In the genomic region with DNA sequence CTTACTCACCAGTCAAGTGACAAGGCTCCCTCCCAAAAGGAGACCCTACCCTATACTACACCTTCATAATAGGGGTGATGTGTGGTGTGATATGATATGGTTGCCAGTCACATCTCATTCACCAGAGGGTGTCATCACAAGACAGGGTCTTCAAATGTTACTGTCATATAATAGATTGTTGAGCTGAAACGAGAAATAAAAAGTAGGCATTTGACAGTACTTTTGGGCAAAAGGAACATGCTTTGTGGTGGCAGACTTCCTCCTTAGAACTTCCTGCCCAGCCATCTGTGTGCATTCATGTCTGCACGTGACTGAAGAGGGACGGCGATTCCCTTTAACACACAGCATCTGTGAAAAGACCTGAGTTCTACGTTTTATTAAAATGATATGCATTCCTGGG, we compare ENCODE assay signal across 15 mouse cellular contexts. TPM values are rescaled to one million over a fixed set of nuclear protein-coding genes. Genes with fewer than 3 reads are reported as not detected.
A peak's percentile ranks its signal among the peaks of the same experiment; 100 is the strongest.
DNase-seq lines count a peak whose midpoint lies in the region; ATAC-seq and TF ChIP-seq lines count a peak whose summit lies in the region.
"Had no signal": no experiment of that assay in that cellular context is flagged by ENCODE, and none has a peak within 500 bp of the region (broad histone marks: within the 10 kb centered on the region; RNA-seq: fewer than 3 reads in every experiment).

No protein-coding gene starts in this region.

- DNase-seq in layer of hippocampus, adult 2 months (ENCODE audit: low spot score in 2 of 2), result no peak
- no peak for DNase-seq in layer of hippocampus, adult 11-12 months (ENCODE audit: low spot score)
- peak; percentile 73 for DNase-seq in CD4-positive, CD25-positive, alpha-beta regulatory T cell, adult 2 months (ENCODE audit: low read depth, low spot score)
- peak; percentile 64 for DNase-seq in induced T-regulatory cell, adult 2 months (ENCODE audit: low read depth)
- DNase-seq in splenic B cell, adult 2 months (ENCODE audit: low read depth, low spot score), result peak; percentile 81
- DNase-seq in urinary bladder, adult 2 months (ENCODE audit: low spot score), result no peak
- no peak for DNase-seq in kidney, postnatal 25 days
- DNase-seq: heart, postnatal 36 days; kidney, adult 2 months; liver, embryonic 13.5 days had no signal

- peaks cover 3% of the 10 kb centered on the region; the same call in 1 of the 2 replicates for H3K9me3 ChIP-seq in kidney, embryonic 14.5 days (ENCODE audit: control insufficient read depth, low read length)
- H3K9me3 ChIP-seq: liver, embryonic 13.5 days; neural tube, embryonic 13.5 days had no signal

- 80% methylated on average over 5 of the region's 5 CpGs for WGBS in kidney, embryonic 14.5 days

- no peak overlapping the region for H3K4me2 ChIP-seq in kidney, embryonic 14.5 days (replicated peaks; ENCODE audit: low read depth, low read length)
- H3K4me2 ChIP-seq: liver, embryonic 13.5 days; midbrain, embryonic 11.5 days; neural tube, embryonic 13.5 days had no signal

- no peaks in the 10 kb centered on the region for H3K27me3 ChIP-seq in splenic B cell, adult 2 months (ENCODE audit: control insufficient read depth, insufficient read depth, low read length, poor library complexity, severe bottlenecking)
- H3K27me3 ChIP-seq in kidney, embryonic 14.5 days (ENCODE audit: control insufficient read depth, insufficient read depth, low read length), result no peaks in the 10 kb centered on the region
- H3K27me3 ChIP-seq: liver, embryonic 13.5 days; neural tube, embryonic 13.5 days had no signal

- no peak overlapping the region for H3K4me3 ChIP-seq in layer of hippocampus, adult 2 months
- H3K4me3 ChIP-seq in kidney, embryonic 14.5 days (ENCODE audit: low read length), result no peak overlapping the region
- H3K4me3 ChIP-seq: liver, embryonic 13.5 days; neural tube, embryonic 13.5 days had no signal

- ATAC-seq in kidney, embryonic 14.5 days (ENCODE audit: low FRiP score, low TSS enrichment), result no peak

- peak overlapping the region; percentile 57; the same call in 1 of the 2 replicates for H3K27ac ChIP-seq in layer of hippocampus, adult 2 months
- H3K27ac ChIP-seq in kidney, embryonic 14.5 days (ENCODE audit: low read depth, low read length), result no peak overlapping the region
- H3K27ac ChIP-seq: liver, embryonic 13.5 days; neural tube, embryonic 13.5 days had no signal

- no peaks in the 10 kb centered on the region for H3K4me1 ChIP-seq in kidney, embryonic 14.5 days (ENCODE audit: control insufficient read depth, insufficient read depth, low read length)
- H3K4me1 ChIP-seq: liver, embryonic 13.5 days; neural tube, embryonic 13.5 days had no signal

- no peak overlapping the region for H3K9ac ChIP-seq in kidney, embryonic 14.5 days (ENCODE audit: low read depth, low read length)
- H3K9ac ChIP-seq: liver, embryonic 13.5 days; neural tube, embryonic 13.5 days had no signal

- H3K36me3 ChIP-seq in splenic B cell, adult 2 months (ENCODE audit: control insufficient read depth, insufficient read depth, low read length, poor library complexity, severe bottlenecking), result no peaks in the 10 kb centered on the region
- H3K36me3 ChIP-seq in kidney, embryonic 14.5 days (ENCODE audit: control insufficient read depth, insufficient read depth, low read length), result no peaks in the 10 kb centered on the region
- H3K36me3 ChIP-seq: liver, embryonic 13.5 days; neural tube, embryonic 13.5 days had no signal

- TF ChIP-seq CTCF in layer of hippocampus, adult 2 months (conservative IDR thresholded peaks at IDR 0.05), result no peak; the same call in 1 of the 2 replicates

RNA-seq across cellular contexts. Expression of a gene that starts 56.0 kb away (rescaled TPM):
- total RNA-seq in layer of hippocampus, adult 2 months (2021), result not detected
- not detected in 2 replicates for polyA plus RNA-seq in urinary bladder, adult 2 months (2012; rRNA removed)
- 0.17 TPM in 1 of 2 replicates, not detected in the other for polyA plus RNA-seq in kidney, embryonic 14.5 days (2014; fragmentation: Nextera tagmentation; extraction: Ambion mirVana)
- total RNA-seq: gastrocnemius, adult 8-10 months; heart, postnatal 36 days had no signal
- polyA plus RNA-seq: kidney, adult 2 months; liver, embryonic 13.5 days; midbrain, embryonic 11.5 days; neural tube, embryonic 13.5 days; testis, adult 2 months had no signal

Comparison
In these comparisons a context has a peak if more than half of its experiments do, and no peak if none do; other contexts are left out.
1. DNase-seq: peak in CD4-positive, CD25-positive, alpha-beta regulatory T cell, adult 2 months (single experiment), induced T-regulatory cell, adult 2 months (single experiment) and splenic B cell, adult 2 months (single experiment); none in layer of hippocampus, adult 2 months (0 of 2), layer of hippocampus, adult 11-12 months (single experiment), urinary bladder, adult 2 months (single experiment) and kidney, postnatal 25 days (0 of 2).